Mouse (Mus musculus) testis, adult 2 months (tissue): ENCODE data around the gene Rnase13.

Experiments used
- CTCF ChIP-seq: fragments of 200-500 bp; IDR thresholded peaks from 2 replicates; pipeline ENCODE4 v1.5.1; 2012; ENCODE audit warnings: low read depth, mild to moderate bottlenecking, inconsistent platforms, low read length, moderate library complexity; ENCODE audit not compliant: control insufficient read depth, insufficient read depth, insufficient replicate concordance
- POLR2A ChIP-seq: fragments of 200-500 bp; IDR thresholded peaks from 2 replicates; pipeline ENCODE4 v1.6.1; 2012; ENCODE audit warnings: low read depth, mild to moderate bottlenecking, inconsistent platforms, low read length, moderate library complexity; ENCODE audit not compliant: control insufficient read depth

- TF ChIP-seq CTCF (no peak), POLR2A (no peak)
Measured at GRCm38 (mm10) chr14:51913960-51914762, 8.4 kb downstream of the Rnase13 start, which contains the start of gene Ndrg2.
